Mouse (Mus musculus) lung, postnatal 25 days (tissue): ENCODE data around the gene Plcg2.

Source experiments
- DNase-seq: peaks from one replicate; pipeline ENCODE4 v3.0.0; 2022; ENCODE audit warnings: low spot score

The Plcg2 gene

DNA sequence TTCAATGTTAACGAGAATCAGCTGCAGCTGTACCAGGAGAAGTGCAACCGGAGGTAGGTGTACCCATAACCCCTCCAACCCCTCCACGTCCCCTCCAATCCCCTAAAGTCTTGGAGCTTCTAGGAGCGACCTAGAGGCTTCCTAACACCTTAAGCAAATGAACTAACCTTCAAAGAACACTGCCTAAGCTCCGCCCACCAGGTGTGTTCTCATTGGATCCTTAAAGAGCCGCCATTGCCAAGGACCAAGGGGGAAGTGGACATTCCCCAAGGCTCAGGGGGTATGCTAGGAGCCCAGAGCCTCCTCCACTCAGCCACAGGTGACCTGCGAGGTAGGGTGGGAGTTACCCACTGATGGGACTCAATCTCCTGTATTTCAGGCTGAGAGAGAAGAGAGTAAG lies 136.3 kb downstream of the Plcg2 start:
- no peak for DNase-seq

DNA sequence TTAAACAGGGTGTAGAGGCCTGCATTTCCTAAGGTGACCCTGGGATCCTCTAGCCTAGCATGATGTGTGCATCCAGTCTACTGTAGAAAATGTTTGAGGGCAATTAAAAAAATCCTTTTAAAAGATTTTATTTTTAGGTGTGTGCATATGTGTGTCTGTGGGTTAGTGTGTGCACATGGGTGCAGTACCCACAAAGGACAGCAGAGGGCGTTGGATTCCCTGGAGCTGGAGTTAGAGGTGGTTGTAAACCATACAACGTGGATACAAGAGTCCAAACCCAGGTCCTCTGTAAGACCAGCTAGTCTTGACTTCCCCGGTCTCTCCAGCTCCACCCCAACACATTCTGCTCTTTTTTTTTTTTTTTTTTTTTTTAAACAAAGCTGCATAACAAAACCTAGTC lies 139.4 kb downstream of the Plcg2 start:
- DNase-seq = no peak

DNA sequence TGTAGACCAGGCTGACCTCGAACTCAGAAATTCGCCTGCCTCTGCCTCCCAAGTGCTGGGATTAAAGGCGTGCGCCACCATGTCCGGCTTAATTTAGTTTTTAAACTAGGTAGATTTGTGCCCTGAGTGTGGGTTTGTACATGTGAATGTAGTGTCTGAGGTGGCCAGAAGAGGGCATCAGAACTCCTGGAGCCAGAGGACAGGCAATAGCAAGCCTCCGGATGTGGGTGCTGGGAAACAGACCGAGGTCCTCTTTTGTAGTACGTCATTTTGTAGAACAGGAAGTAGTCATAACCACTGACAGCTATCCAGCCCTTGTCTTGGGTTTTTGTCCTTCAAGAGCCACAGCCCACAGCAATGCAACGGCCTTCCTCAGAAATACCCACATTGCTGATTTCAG lies 141.5 kb downstream of the Plcg2 start:
- no peak for DNase-seq

DNA sequence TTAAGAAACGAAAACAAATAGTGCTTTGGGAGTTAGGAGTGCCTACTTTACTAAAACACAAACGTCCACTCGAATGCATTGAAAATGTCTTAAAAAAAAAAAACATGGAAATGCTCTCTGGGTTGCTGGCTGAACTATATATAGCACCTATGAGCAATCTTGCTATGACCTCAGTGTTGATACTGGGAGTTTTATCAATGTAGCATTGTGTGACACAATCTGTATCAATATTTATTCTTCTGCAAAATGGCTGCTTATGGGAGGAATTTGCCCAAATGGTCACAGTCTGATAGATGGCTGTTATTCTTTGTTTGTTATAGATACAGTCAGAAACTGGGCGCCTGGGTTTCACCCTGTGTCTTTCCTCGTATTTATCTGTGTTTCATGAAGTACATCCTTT lies 147.4 kb downstream of the Plcg2 start:
- no peak for DNase-seq

DNA sequence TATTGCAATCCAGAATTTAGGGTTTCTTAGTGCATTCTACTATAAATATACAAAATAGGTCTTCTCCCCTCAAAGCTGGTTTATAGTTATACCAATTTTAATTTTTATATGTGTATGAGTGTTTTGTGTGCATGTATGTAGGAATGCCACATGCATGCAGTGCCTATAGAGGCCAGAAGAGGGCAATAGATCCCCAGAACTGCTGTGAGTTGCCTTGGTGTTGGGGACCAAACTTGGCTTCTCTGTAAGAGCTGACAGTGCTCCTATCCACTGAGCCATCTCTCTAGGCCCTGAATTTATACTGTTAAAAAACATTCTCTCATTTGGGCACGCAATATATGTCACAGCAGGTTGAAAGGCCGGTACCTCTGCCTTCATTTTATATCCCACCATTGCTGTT lies 147.9 kb downstream of the Plcg2 start:
- peak; percentile 26 for DNase-seq

DNA sequence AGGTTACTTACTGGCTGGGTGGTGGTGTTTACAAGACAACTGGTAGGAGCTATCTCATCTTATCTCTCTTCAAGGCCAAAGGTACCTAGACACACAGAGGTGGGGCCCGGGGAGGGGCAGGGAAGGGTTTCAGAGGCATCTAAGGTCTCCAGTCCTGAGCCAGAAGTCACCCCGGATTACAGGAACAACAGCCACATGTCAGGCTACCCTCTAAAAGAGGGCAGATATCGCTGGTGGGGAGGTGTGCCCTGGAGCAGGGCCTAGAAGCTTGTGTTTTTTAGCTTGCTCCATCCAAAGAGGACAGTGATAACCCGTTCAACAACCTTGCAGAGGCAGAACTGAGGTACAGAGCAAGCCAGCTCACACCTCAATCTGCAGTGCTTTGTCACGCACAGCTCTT lies 148.3 kb downstream of the Plcg2 start:
- no peak for DNase-seq

DNA sequence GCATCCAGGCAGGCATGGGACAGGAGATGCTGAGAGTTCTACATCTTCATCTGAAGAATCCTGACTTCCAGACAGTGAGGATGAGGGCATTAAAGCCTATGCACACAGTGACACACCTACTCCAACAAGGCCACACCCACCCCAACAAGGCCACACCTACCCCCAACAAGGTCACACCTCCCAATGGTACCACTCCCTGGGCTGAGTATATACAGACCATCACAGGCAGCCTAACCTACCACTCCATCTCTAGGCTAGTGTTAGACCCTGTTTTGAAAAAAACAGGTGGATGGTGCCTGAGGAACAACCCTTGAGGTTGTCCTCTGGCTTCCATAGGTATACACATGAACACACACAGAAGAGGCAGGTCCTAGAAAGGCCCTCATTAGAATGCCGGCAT lies 154.2 kb downstream of the Plcg2 start:
- DNase-seq = no peak

DNA sequence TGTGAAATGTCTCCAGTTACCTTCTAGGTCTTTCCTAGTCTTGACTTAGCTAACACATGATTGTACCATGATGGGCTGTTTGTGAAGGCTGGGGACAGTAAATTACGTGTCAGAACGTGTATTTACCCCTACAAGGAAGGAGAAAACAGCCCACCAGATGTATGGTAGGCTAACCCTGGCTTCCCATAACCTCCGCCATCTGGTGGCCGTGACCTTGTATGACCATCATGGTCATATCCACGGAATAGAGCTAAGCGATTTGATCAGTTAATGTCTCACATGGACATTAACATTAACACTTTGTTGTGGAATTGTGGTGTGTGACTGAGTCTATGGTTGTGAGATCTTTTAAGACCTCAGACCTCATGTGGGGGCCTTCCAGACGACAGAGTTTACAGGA lies 160.9 kb downstream of the Plcg2 start:
- DNase-seq = no peak

DNA sequence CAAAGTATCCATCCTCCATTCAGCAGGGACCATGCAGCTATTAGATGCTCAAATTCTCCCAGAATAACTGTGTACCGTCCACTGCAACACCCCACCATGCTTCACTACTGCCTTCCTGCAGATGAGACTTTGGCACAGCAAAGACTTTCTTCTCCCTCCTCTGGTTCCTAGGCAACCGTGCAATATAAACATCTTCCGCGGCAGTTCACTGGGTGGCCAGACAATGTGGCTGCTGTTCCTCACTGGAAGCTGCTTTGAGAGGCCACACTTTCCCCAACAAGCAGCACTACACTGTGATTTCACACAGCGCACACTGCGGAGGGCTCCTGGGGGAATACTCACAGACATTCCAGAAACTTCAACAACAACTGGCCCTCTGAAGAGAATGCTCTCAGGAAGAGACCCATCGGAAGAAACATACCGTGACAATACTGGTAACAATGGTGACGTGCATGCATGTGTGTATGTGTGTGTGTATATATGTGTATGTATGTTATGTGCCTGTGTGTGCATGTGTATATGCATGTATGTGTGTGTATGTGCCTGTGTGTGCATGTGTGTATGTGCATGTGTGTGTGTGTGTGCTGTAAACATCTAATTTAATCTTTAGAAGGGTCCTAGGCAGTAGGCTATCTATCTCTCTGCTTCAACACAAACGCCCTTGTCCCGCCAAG lies 162.4 kb downstream of the Plcg2 start:
- DNase-seq = no peak

DNA sequence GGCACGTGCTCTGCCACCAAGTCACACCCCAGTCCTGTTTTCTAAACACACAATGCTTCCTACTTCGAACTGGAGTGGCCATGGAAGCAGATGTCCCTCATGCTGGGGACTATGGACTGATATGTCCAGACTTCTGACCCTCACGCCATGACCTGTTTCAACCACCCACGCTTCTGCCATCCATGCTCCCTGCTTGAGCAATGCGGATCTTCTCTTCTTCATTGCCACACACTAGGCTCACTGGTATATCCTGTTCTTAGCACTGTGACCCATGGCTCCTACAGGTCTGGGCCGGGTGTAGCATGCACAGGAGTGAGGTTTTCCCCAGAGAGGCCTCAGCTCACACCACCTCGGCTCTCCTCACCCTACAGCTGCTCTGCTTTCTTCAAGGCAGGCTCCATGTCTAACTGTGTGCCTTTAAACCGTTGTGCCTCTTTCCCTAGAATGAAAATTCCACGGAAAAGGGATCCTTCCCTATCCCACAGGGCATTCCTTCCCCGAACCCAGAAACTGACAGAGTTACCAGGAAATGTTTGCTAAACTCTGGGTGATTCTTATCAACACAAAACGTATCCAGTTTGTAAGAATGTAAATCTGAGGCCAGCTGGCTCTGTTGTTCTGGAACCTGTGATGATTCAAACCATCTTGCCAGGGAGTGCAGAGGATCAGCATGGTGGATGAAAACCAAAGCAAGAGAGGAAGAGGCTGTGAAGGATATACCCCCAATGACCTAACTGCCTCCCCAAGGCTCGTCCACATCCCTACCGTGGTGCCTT lies 169.4 kb downstream of the Plcg2 start:
- DNase-seq = no peak

DNA sequence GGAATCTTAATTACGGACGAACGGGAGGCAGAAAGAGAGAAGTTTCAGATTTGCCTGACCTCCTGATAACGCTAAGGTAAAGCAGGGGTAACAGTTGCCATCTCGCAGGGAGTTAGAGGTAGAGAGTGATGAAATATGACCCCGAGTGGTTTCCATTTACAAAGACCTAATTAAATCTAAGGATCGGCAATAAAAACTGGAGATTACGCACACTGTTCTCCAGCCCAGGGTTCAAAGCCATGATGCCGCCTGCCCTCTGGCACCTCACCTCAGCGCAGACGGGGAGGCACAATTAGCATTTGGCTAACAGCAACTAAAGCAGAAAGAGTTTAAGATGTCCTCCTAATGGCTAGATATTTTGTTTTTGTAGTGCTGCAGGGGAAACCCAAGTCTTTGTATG lies 172.4 kb downstream of the Plcg2 start:
- no peak for DNase-seq

DNA sequence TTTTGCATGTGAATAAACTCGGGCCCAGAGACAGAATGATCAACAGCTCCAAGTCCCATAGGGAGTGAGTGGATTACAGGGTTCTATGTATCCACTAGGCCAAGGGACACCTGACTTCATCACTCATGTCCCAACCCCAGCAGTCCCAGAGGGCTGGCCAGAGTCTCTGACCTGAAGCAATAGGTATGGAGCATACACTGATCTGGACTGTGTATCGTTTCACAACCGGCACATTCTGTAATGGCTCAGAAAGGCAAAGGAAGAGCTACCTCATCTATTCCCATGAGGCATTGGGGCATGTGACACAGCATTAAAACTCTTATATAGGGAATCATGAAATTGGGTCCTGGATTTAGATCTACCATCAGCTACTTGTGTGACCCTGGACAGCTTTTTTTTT lies 174.5 kb downstream of the Plcg2 start:
- DNase-seq = no peak

DNA sequence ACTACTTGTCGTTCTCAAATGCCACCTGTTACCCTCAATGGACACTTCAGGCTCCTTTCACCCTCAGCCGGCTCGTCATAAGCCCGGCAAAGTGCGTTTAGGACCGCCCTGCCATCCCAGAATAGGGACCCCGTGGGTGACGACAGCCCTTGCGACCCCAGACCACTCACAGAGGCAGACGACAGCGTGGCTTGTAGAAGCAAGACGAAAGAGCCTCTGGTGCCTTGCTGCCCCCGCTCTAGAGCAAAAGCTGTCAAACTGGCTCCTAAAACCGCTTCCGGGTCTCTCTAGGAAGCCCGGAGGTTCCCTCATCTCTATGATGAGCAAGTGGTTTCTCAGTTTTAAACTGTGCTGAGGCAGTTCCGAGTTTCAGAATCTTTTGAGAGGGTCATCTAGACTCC lies 175.3 kb downstream of the Plcg2 start, which contains the start of gene Sdr42e1:
Sdr42e1 (minus strand) TSS at position 260 of the 401 bp plus-strand sequence.
- peak; percentile 44 for DNase-seq

DNA sequence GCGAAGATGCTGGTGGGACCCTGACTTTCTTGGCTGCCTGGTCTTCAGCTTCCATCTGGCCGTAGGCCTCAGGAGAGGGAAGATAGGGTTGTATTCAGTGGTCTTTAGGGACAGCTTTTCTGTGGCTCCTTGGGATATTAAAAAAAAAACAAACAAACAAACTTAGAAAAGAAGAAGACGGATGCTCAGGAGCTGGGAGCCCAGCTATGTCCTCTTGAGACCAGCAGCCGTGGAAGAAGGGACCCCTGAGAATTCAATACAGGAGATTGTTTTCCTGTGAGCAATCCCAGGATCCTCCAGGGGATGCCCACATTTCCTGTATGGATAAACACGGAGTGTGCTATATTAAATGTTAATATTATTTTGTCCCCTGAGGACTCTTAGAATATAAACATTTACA lies 177.1 kb downstream of the Plcg2 start:
- DNase-seq = no peak

DNA sequence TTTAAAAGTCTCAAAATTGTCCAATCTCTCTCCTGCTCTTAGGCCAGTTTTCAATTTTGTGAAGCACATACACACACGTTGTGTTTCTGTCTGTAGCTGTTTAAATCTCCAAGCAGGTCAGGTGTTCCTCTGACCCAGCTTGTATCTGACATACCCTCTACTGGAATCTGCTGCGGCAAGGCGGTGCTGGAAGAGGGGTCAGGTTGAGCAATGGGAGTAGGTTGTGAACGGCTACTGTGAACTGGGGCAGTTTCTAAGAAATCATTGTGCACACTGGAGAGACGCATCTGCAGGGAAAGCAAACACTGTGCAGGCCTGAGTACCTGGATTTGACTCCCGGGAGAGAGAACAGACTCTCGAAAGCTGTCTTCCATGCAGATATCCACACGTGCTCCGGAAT lies 178.4 kb downstream of the Plcg2 start:
- DNase-seq = no peak

DNA sequence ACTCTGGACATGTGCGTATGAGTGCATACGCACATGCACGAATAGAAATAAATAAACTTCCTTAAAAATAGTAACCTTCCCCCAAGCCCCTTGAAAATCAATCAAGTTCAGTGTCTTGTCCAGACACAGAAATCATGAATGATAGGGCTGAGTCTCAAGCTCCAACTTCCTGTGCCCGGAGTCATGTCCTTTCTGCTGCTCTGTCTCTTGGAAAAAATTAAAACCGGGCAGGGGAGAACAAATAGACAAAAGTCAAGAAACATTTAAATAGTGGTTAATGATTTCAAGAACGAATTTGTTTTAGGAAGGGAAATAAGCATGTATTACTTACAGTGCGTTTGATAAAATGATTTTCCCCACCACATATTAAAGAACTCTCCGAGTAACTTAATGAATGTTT lies 178.9 kb downstream of the Plcg2 start:
- no peak for DNase-seq

DNA sequence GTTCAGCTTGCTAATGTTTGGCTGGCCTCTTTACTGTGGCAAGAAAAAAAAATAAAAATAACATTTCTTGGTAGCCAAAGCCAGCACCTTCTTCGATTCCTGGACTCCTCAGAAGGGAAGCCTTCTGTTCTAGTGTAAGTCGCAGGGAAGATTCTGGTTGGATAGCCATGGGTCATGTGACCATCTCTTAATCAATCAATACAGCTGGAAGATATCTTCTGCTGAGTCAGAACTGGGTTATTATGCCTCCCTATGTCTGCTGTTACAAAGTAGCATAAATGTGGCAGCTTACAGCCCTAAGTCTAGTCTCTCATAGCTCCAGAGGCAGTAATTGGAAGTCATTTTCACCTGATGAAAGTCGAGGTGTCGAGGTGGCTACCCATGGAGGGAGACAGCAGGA lies 180.6 kb downstream of the Plcg2 start:
- no peak for DNase-seq

DNA sequence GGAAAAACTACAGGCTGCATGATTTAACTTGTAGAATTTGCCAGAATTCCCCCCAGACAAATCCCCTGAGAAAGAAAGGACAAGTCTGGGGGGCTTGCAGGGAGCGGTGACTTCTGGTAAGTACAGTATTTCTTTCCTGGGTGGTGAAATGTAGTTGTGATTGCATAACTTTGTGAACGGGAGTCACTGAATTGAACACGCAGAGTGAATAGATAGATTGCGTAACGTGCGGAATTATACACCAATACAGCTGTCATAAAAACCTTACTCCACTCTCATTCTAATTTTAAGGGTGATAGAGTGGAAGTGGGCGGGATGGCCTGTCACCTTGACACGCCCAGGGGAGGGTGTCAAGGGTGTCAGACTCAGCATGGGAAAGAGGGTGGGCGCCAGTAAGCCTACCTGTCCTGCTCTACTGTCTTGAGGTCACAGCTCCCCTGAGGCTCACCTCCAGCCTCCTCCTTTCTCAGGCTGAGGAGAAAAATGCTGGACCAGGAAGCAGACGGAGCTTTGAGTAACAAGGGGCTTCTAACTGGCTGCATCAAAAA lies 185.9 kb downstream of the Plcg2 start:
- DNase-seq = no peak

DNA sequence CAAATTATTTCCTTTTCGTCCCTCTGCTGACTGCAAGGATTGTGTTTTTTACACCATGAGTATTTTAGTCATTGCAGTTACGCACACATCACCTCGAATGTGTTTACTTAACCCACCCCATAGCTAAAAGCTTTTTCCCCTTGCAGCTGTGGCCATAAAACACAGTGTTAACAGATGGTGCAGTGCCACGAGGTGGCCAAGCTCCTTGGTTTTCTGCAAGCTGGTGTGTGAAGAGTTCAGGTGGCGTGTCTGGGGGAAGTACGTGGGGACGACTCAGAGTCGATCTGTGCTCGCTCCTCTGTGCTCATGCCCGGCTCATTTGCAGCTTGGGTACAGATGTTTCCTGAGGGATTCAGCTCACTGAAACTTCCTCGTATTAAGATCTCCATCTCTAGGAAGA lies 186.4 kb downstream of the Plcg2 start:
- no peak for DNase-seq
